Mouse (Mus musculus) MEL (cell line): ENCODE data around the gene Mrtfa. TPM values are rescaled to one million over a fixed set of nuclear protein-coding genes. Genes with fewer than 3 reads are reported as not detected.
A peak's percentile ranks its signal among the peaks of the same experiment; 100 is the strongest.

Source experiments
- DNase-seq: peaks from one replicate; pipeline ENCODE4 v3.0.0; 2011; ENCODE audit warnings: low read depth, low spot score
- H3K27ac ChIP-seq: 2 replicates; pipeline ENCODE4 v1.5.1; 2012; ENCODE audit warnings: low read depth, mild to moderate bottlenecking, control low read depth, low read length, moderate library complexity; ENCODE audit not compliant: control insufficient read depth
- H3K27me3 ChIP-seq, 2 experiments: fragments of 150-350 bp in 1 of 2; sonication (generic) in 1 of 2; 2 replicates each; pipeline ENCODE4 v1.6.1; 2012; ENCODE audit warnings: low read length in 2 of 2, mild to moderate bottlenecking in 2 of 2, improper control_type of control experiment in 1 of 2, moderate library complexity in 1 of 2; ENCODE audit not compliant: insufficient read depth in 2 of 2, control insufficient read depth in 1 of 2
- H3K36me3 ChIP-seq, 2 experiments: 2 replicates each; pipeline ENCODE4 v1.6.1; 2012 to 2014; ENCODE audit warnings: low read length in 2 of 2, improper control_type of control experiment in 1 of 2, inconsistent platforms in 1 of 2, mild to moderate bottlenecking in 1 of 2; ENCODE audit not compliant: insufficient read depth in 2 of 2, control insufficient read depth in 1 of 2
- H3K4me1 ChIP-seq, 2 experiments: fragments of 150-350 bp in 1 of 2; sonication (generic) in 1 of 2; 2 replicates each; pipeline ENCODE4 v1.6.1; 2012; ENCODE audit warnings: low read length in 2 of 2, improper control_type of control experiment in 1 of 2, mild to moderate bottlenecking in 1 of 2; ENCODE audit not compliant: insufficient read depth in 2 of 2, control insufficient read depth in 1 of 2
- H3K4me3 ChIP-seq, 2 experiments: fragments of 150-350 bp in 1 of 2; sonication (generic) in 1 of 2; 2 replicates each; pipeline ENCODE4 v1.5.1; 2012; ENCODE audit warnings: low read depth in 2 of 2, low read length in 2 of 2, mild to moderate bottlenecking in 2 of 2, moderate library complexity in 2 of 2, control low read depth in 1 of 2, improper control_type of control experiment in 1 of 2; ENCODE audit not compliant: control insufficient read depth in 1 of 2, insufficient read depth in 1 of 2
- H3K79me2 ChIP-seq: 2 replicates; pipeline ENCODE4 v1.6.1; 2012; ENCODE audit warnings: mild to moderate bottlenecking, low read length, moderate library complexity; ENCODE audit not compliant: control insufficient read depth, poor library complexity, insufficient read depth
- H3K9ac ChIP-seq: 2 replicates; pipeline ENCODE4 v1.6.1; 2012; ENCODE audit warnings: low read depth, mild to moderate bottlenecking, control low read depth, low read length, moderate library complexity; ENCODE audit not compliant: control insufficient read depth, poor library complexity, severe bottlenecking
- H3K9me3 ChIP-seq: fragments of 150-350 bp; sonication (generic); replicated peaks from 2 replicates; pipeline ENCODE4 v1.6.1; 2012; ENCODE audit warnings: mild to moderate bottlenecking, low read length, improper control_type of control experiment, moderate library complexity; ENCODE audit not compliant: insufficient read depth
- CTCF ChIP-seq, 3 experiments: IDR thresholded peaks in 2 of 3; conservative IDR thresholded peaks in 1 of 3; 2 replicates each; pipeline ENCODE4 v1.5.1; 2011 to 2012; ENCODE audit warnings: low read length in 3 of 3, low read depth in 2 of 3, mild to moderate bottlenecking in 2 of 3, improper control_type of control experiment in 1 of 3, inconsistent platforms in 1 of 3, mixed read lengths in 1 of 3, moderate library complexity in 1 of 3; ENCODE audit not compliant: control insufficient read depth in 1 of 3, insufficient read depth in 1 of 3, poor library complexity in 1 of 3, severe bottlenecking in 1 of 3
- ETS1 ChIP-seq: IDR thresholded peaks from 2 replicates; pipeline ENCODE4 v1.6.1; 2012; ENCODE audit warnings: low read depth, mild to moderate bottlenecking, inconsistent platforms, low read length, improper control_type of control experiment, moderate library complexity
- GATA1 ChIP-seq: IDR thresholded peaks from 2 replicates; pipeline ENCODE4 v1.6.1; 2011; ENCODE audit warnings: low read depth, low read length, improper control_type of control experiment
- HCFC1 ChIP-seq: IDR thresholded peaks from 2 replicates; pipeline ENCODE4 v1.6.1; 2012; ENCODE audit warnings: low read depth, mild to moderate bottlenecking, inconsistent platforms, low read length, improper control_type of control experiment, moderate library complexity
- JUND ChIP-seq: IDR thresholded peaks from 2 replicates; pipeline ENCODE4 v1.6.1; 2011; ENCODE audit warnings: low read depth, mild to moderate bottlenecking, improper control_type of control experiment, low read length
- MAFK ChIP-seq: IDR thresholded peaks from 2 replicates; pipeline ENCODE4 v1.6.1; 2011; ENCODE audit warnings: low read depth, mild to moderate bottlenecking, low read length, improper control_type of control experiment, borderline replicate concordance
- MEF2A ChIP-seq: IDR thresholded peaks from 2 replicates; pipeline ENCODE4 v1.6.1; 2014; ENCODE audit warnings: low read depth, mild to moderate bottlenecking, inconsistent platforms, low read length, improper control_type of control experiment; ENCODE audit not compliant: poor library complexity, insufficient replicate concordance, severe bottlenecking; ENCODE audit errors: extremely low read depth
- RAD21 ChIP-seq: IDR thresholded peaks from 2 replicates; pipeline ENCODE4 v1.6.1; 2011; ENCODE audit warnings: mild to moderate bottlenecking, low read depth, low read length, improper control_type of control experiment
- SMC3 ChIP-seq: IDR thresholded peaks from 2 replicates; pipeline ENCODE4 v1.6.1; 2011; ENCODE audit warnings: low read depth, low read length, improper control_type of control experiment
- USF2 ChIP-seq, 2 experiments: IDR thresholded peaks; 2 replicates each; pipeline ENCODE4 v1.6.1; 2011 to 2012; ENCODE audit warnings: improper control_type of control experiment in 2 of 2, low read length in 2 of 2, borderline replicate concordance in 1 of 2, inconsistent platforms in 1 of 2, low read depth in 1 of 2, mild to moderate bottlenecking in 1 of 2; ENCODE audit not compliant: insufficient read depth in 1 of 2
- ZC3H11A ChIP-seq: IDR thresholded peaks from 2 replicates; pipeline ENCODE4 v1.6.1; 2012; ENCODE audit warnings: low read depth, mild to moderate bottlenecking, inconsistent platforms, low read length, improper control_type of control experiment
- ZKSCAN1 ChIP-seq: IDR thresholded peaks from 2 replicates; pipeline ENCODE4 v1.6.1; 2012; ENCODE audit warnings: low read depth, mild to moderate bottlenecking, inconsistent platforms, low read length, improper control_type of control experiment, moderate library complexity
- polyA plus RNA-seq, 2 experiments: library from polyadenylated mRNA; stranded (reverse) in 1 of 2; unstranded in 1 of 2; fragments of >175 nt in 1 of 2; fragments of >200 nt in 1 of 2; gene quantifications; 2 replicates each; pipeline versions ENCODE4 v1.2.1 to v1.2.4; 2012; ENCODE audit warnings: low replicate concordance in 2 of 2, low read depth in 1 of 2; ENCODE audit not compliant: insufficient read length in 2 of 2, insufficient read depth in 1 of 2, missing spikeins in 1 of 2
- total RNA-seq: library from RNA; depleted of rRNA; stranded (reverse); fragments of 300-350 nt; gene quantifications from 2 replicates; pipeline ENCODE4 v1.2.3, GENCODE M21; 2012

The Mrtfa gene
- total and polyA plus RNA-seq, 3 experiments, result 2.6 to 11.9 TPM; not detected in 1

DNA sequence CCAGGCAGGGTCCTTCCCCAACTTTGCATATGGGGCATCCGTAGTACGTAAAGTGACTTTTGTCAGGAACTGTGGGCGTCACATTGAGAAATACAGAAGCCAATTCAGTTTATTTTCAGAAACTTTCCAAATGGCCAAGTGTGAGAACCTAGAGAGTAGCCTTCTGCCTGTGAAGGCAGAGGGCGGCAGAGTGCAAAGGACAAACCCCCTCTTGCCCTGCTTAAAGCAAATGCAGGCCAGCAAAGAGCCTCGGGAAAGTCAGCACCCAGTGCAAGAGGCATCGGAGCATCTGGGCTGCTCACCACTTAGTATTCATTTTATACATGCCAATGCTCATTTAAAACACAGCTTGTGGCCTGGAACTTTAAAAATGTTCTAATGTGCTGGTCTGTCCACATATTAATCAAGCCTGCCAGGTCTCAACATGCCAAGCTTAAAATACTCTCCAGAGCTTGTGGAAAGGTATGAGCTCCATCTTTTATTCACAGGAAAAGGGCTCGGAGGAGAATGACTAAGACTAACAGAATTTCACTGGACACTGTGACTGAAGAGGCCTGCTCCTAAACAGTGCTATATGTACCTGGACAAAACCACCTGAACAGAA is 31.9 kb downstream of the Mrtfa start:
- Histone ChIP-seq H3K4me3 (no peak overlapping the region), H3K79me2 (no peaks in the 10 kb centered on the region), H3K27ac (no peak overlapping the region), H3K27me3 (no peaks in the 10 kb centered on the region), H3K9ac (no peak overlapping the region), H3K4me1 (peaks cover 12 to 14% of the 10 kb centered on the region in 2 experiments), H3K36me3 (peaks cover 0 to 16% of the 10 kb centered on the region in 2 experiments; a peak in 2 of 4 replicates), H3K9me3 (no peaks in the 10 kb centered on the region)
- no peak for DNase-seq
- TF ChIP-seq MAFK (no peak), ZKSCAN1 (no peak), JUND (no peak), SMC3 (no peak), MEF2A (no peak), HCFC1 (no peak), GATA1 (no peak)
- TF ChIP-seq, all 39 proteins: peak for 0

DNA sequence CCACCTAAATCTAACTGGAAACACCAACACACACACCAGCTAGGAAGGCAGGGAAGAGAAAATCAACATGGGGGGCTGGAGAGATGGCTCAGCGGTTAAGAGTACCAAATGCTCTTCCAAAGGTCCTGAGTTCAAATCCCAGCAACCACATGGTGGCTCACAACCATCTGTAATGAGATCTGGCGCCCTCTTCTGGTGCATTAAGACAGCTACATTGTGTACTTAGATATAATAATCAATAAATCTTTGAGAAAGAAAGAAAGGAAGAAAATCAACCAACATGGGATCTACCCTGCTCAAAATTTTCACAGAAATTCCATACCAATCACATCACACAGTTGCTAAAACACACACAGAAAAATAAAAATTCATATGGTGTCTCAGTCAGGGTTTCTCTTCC is 34.1 kb downstream of the Mrtfa start:
- no peak for DNase-seq
- H3K9me3 ChIP-seq, result no peaks in the 10 kb centered on the region
- H3K36me3 ChIP-seq, result peaks cover 0 to 16% of the 10 kb centered on the region in 2 experiments; a peak in 2 of 4 replicates
- H3K79me2 ChIP-seq, result no peaks in the 10 kb centered on the region
- TF ChIP-seq ZC3H11A (no peak), CTCF (IDR thresholded peaks at IDR 0.05 in 2 of 3, conservative IDR thresholded peaks at IDR 0.05 in 1 of 3; ENCODE audit: control insufficient read depth in 1 of 3, insufficient read depth in 1 of 3, low read depth in 2 of 3, low read length in 3 of 3, poor library complexity in 1 of 3, severe bottlenecking in 1 of 3) (peak; percentile 4 to 34 (median 28); a peak in 3 of 6 replicates), USF2 (IDR thresholded peaks at IDR 0.05; ENCODE audit: borderline replicate concordance in 1 of 2, insufficient read depth in 1 of 2, low read depth in 1 of 2, low read length in 2 of 2) (no peak)
- TF ChIP-seq, all 39 proteins: peak for 1
- Histone ChIP-seq H3K9ac (no peak overlapping the region), H3K4me3 (no peak overlapping the region), H3K27me3 (no peaks in the 10 kb centered on the region), H3K27ac (no peak overlapping the region), H3K4me1 (peaks cover 12 to 13% of the 10 kb centered on the region in 2 experiments)

DNA sequence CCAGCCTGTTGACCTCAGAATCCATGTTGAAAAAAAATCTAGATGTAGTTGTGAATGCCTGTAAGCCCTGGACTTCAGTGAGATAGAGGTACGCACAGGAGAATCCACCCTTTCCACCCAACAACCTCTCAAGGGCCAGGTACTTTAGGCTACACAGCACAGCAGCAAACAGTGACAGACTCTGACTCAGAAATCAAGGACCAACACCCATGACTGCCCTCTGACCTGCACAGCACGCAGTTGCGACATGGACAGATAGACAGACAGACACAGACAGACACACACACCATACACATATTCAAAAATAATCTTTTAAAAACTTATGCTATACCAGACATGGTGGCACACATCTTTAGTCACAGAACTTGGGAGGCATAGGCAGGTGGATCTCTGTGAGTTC is 34.7 kb downstream of the Mrtfa start:
- TF ChIP-seq ETS1, result no peak
- no peak for TF ChIP-seq RAD21
- no peak for TF ChIP-seq CTCF (IDR thresholded peaks at IDR 0.05 in 2 of 3, conservative IDR thresholded peaks at IDR 0.05 in 1 of 3; ENCODE audit: control insufficient read depth in 1 of 3, insufficient read depth in 1 of 3, low read depth in 2 of 3, low read length in 3 of 3, poor library complexity in 1 of 3, severe bottlenecking in 1 of 3)
- H3K27ac ChIP-seq, result no peak overlapping the region

More for the DNA sequence above, 34.7 kb downstream of the Mrtfa start:
- no peaks in the 10 kb centered on the region for H3K27me3 ChIP-seq
- no peaks in the 10 kb centered on the region for H3K79me2 ChIP-seq
- no peak overlapping the region for H3K9ac ChIP-seq
- no peaks in the 10 kb centered on the region for H3K9me3 ChIP-seq
- no peak overlapping the region for H3K4me3 ChIP-seq
- no peak for DNase-seq
- peaks cover 0 to 13% of the 10 kb centered on the region in 2 experiments; a peak in 2 of 4 replicates for H3K36me3 ChIP-seq
- peaks cover 9 to 12% of the 10 kb centered on the region in 2 experiments for H3K4me1 ChIP-seq
